Mouse (Mus musculus): Measurements from ENCODE around the gene Mfng. TPM values are rescaled to one million over a fixed set of nuclear protein-coding genes. Genes with fewer than 3 reads are reported as not detected.
A peak's percentile ranks its signal among the peaks of the same experiment; 100 is the strongest.

Mfng gene
- polyA plus RNA-seq, 1 experiment = 4.4 TPM

DNA sequence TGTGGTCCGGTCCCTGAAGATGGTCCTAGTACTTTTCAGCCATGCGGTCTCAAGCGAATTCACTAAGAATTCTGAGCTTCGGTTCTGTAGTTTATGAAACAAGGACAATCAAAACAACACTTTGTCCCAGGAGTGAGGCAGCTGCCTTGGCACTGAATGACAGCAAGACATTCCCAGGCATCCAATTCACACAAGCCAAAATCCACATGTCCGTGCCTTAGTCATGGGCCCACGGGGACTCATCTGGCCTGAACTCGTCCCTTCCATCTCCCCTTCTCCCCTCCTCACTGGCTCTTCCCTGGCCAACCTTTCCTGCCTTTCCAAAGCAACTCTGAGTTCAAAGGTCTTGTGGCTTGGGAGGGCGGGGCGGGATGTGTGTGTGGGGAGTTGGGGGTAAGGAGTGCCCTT lies 13.1 kb upstream of the Mfng start:
- H3K36me3 ChIP-seq (ENCODE audit: control insufficient read depth, insufficient read depth, low read length, poor library complexity, severe bottlenecking) = no peaks in the 10 kb centered on the region
- peaks cover 8% of the 10 kb centered on the region for H3K4me1 ChIP-seq (ENCODE audit: control insufficient read depth, insufficient read depth, low read length)
- TF ChIP-seq POLR2A (IDR thresholded peaks at IDR 0.05; ENCODE audit: insufficient read depth, low read length) (no peak), CTCF (IDR thresholded peaks at IDR 0.05; ENCODE audit: low read depth, low read length) (no peak), EP300 (IDR thresholded peaks at IDR 0.05; ENCODE audit: insufficient read depth, low read depth, low read length) (no peak)
- no peak overlapping the region for H3K9ac ChIP-seq (ENCODE audit: low read depth, poor library complexity, severe bottlenecking)
- H3K27ac ChIP-seq (ENCODE audit: insufficient read depth, low read length) = peak overlapping the region; percentile 38
- no peak overlapping the region for H3K4me3 ChIP-seq (ENCODE audit: low read depth, low read length)
- no peaks in the 10 kb centered on the region for H3K27me3 ChIP-seq (ENCODE audit: control insufficient read depth, insufficient read depth, low read length, poor library complexity, severe bottlenecking)
- H3K9me3 ChIP-seq (replicated peaks; ENCODE audit: control insufficient read depth, insufficient read depth, low read length, poor library complexity, severe bottlenecking) = no peaks in the 10 kb centered on the region

DNA sequence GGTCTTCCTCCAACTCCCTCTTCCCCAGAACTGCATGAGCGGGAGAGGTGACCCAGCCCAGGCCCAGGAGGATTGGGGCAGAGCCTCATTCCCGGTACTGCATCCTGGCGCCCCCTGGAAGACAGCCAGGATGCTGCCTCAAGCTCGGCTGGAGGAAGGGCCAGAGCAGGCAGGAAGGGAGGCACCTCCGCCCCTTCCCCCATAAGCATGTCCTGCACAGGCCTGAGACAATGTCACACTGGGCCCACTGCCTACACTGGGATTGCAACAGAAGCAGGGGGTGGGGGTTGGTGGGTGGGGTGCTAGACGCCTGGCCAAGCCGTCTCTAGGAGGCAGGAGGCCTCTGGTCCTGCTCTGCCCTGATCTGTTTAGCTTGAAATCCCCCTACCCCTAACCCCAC lies 12.7 kb upstream of the Mfng start:
- H3K9ac ChIP-seq (ENCODE audit: low read depth, poor library complexity, severe bottlenecking) = no peak overlapping the region
- H3K4me3 ChIP-seq (ENCODE audit: low read depth, low read length) = no peak overlapping the region
- no peaks in the 10 kb centered on the region for H3K36me3 ChIP-seq (ENCODE audit: control insufficient read depth, insufficient read depth, low read length, poor library complexity, severe bottlenecking)
- TF ChIP-seq POLR2A (IDR thresholded peaks at IDR 0.05; ENCODE audit: insufficient read depth, low read length) = no peak
- TF ChIP-seq CTCF (IDR thresholded peaks at IDR 0.05; ENCODE audit: low read depth, low read length) = no peak
- no peak for TF ChIP-seq EP300 (IDR thresholded peaks at IDR 0.05; ENCODE audit: insufficient read depth, low read depth, low read length)
- H3K9me3 ChIP-seq (replicated peaks; ENCODE audit: control insufficient read depth, insufficient read depth, low read length, poor library complexity, severe bottlenecking) = no peaks in the 10 kb centered on the region
- H3K27me3 ChIP-seq (ENCODE audit: control insufficient read depth, insufficient read depth, low read length, poor library complexity, severe bottlenecking) = no peaks in the 10 kb centered on the region
- peaks cover 8% of the 10 kb centered on the region for H3K4me1 ChIP-seq (ENCODE audit: control insufficient read depth, insufficient read depth, low read length)
- peak overlapping the region; percentile 38 for H3K27ac ChIP-seq (ENCODE audit: insufficient read depth, low read length)

DNA sequence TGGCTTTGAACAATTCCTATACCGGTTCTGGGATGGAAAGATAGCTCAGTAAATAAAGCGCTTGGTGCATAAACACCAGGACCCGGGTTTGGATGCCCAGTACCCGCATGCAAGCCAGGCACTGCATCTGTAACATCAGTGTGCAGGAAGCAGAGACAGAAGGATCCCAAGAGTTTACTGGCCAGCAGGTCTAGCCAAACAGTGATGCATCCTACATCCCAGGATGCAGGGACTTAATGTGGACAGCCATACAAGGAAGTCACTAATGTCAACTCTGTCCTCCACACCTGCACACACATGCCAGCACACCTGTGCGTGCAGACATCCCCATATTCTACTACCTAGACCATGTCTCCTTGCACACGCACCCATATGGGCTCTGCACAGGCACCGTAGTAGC lies 12.0 kb upstream of the Mfng start:
- Histone ChIP-seq H3K27ac (ENCODE audit: insufficient read depth, low read length) (no peak overlapping the region), H3K4me1 (ENCODE audit: control insufficient read depth, insufficient read depth, low read length) (peaks cover 8% of the 10 kb centered on the region), H3K9ac (ENCODE audit: low read depth, poor library complexity, severe bottlenecking) (no peak overlapping the region), H3K27me3 (ENCODE audit: control insufficient read depth, insufficient read depth, low read length, poor library complexity, severe bottlenecking) (no peaks in the 10 kb centered on the region), H3K4me3 (ENCODE audit: low read depth, low read length) (no peak overlapping the region), H3K36me3 (ENCODE audit: control insufficient read depth, insufficient read depth, low read length, poor library complexity, severe bottlenecking) (no peaks in the 10 kb centered on the region), H3K9me3 (replicated peaks; ENCODE audit: control insufficient read depth, insufficient read depth, low read length, poor library complexity, severe bottlenecking) (no peaks in the 10 kb centered on the region)
- TF ChIP-seq CTCF (IDR thresholded peaks at IDR 0.05; ENCODE audit: low read depth, low read length) (no peak), POLR2A (IDR thresholded peaks at IDR 0.05; ENCODE audit: insufficient read depth, low read length) (no peak), EP300 (IDR thresholded peaks at IDR 0.05; ENCODE audit: insufficient read depth, low read depth, low read length) (no peak)

GRCm38 (mm10) chr15:78784520-78784919 lies 11.2 kb upstream of the Mfng start:
- Histone ChIP-seq H3K4me1 (ENCODE audit: control insufficient read depth, insufficient read depth, low read length) (peaks cover 8% of the 10 kb centered on the region), H3K9me3 (replicated peaks; ENCODE audit: control insufficient read depth, insufficient read depth, low read length, poor library complexity, severe bottlenecking) (no peaks in the 10 kb centered on the region), H3K27ac (ENCODE audit: insufficient read depth, low read length) (no peak overlapping the region), H3K9ac (ENCODE audit: low read depth, poor library complexity, severe bottlenecking) (no peak overlapping the region), H3K27me3 (ENCODE audit: control insufficient read depth, insufficient read depth, low read length, poor library complexity, severe bottlenecking) (no peaks in the 10 kb centered on the region), H3K4me3 (ENCODE audit: low read depth, low read length) (no peak overlapping the region), H3K36me3 (ENCODE audit: control insufficient read depth, insufficient read depth, low read length, poor library complexity, severe bottlenecking) (no peaks in the 10 kb centered on the region)
- TF ChIP-seq EP300 (IDR thresholded peaks at IDR 0.05; ENCODE audit: insufficient read depth, low read depth, low read length) (no peak), POLR2A (IDR thresholded peaks at IDR 0.05; ENCODE audit: insufficient read depth, low read length) (no peak), CTCF (IDR thresholded peaks at IDR 0.05; ENCODE audit: low read depth, low read length) (no peak)

DNA sequence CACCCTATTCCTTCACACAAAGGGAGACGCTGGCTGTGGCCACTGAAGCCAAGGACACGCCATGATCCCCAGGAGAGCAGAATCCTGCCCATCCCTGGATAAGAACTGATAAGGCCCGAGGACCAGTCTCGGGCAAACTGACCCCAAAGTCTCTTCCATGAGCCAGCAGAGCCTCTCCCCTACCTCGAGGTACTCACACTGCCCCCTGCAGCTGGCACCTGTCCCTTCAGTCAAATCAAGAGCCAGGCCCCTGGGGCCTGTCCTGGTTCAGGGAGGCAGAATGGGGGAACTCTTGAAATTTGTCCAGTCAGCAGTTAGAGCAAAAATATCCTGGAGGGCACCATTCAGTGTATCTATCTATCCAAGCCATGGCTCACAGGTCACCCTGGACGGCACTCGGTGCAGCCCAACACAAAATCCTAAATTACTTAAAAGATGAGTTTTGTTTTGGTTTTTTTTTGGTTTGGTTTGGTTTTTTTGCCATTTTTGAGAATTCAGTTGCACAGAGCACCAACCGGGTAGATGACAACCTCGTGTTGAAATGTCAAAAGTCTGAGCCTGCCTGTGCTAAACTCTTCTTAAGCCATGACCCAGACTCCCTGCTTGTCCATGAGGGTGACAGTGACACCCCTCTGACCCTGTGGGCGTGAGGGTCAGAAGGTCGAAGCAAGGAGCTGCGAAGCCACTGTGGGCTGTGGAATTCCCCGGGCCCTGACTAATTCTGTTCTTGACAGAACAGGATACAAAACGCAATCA lies 9.3 kb upstream of the Mfng start:
- peaks cover 11% of the 10 kb centered on the region for H3K4me1 ChIP-seq (ENCODE audit: control insufficient read depth, insufficient read depth, low read length)
- no peaks in the 10 kb centered on the region for H3K9me3 ChIP-seq (replicated peaks; ENCODE audit: control insufficient read depth, insufficient read depth, low read length, poor library complexity, severe bottlenecking)
- TF ChIP-seq CTCF (IDR thresholded peaks at IDR 0.05; ENCODE audit: low read depth, low read length) = peak; percentile 24
- no peak for TF ChIP-seq POLR2A (IDR thresholded peaks at IDR 0.05; ENCODE audit: insufficient read depth, low read length)
- H3K4me3 ChIP-seq (ENCODE audit: low read depth, low read length) = no peak overlapping the region
- H3K27ac ChIP-seq (ENCODE audit: insufficient read depth, low read length) = no peak overlapping the region
- H3K36me3 ChIP-seq (ENCODE audit: control insufficient read depth, insufficient read depth, low read length, poor library complexity, severe bottlenecking) = no peaks in the 10 kb centered on the region
- H3K27me3 ChIP-seq (ENCODE audit: control insufficient read depth, insufficient read depth, low read length, poor library complexity, severe bottlenecking) = no peaks in the 10 kb centered on the region
- H3K9ac ChIP-seq (ENCODE audit: low read depth, poor library complexity, severe bottlenecking) = no peak overlapping the region

GRCm38 (mm10) chr15:78780908-78781307 lies 7.6 kb upstream of the Mfng start:
- H3K9ac ChIP-seq (ENCODE audit: low read depth, poor library complexity, severe bottlenecking) = no peak overlapping the region
- no peaks in the 10 kb centered on the region for H3K27me3 ChIP-seq (ENCODE audit: control insufficient read depth, insufficient read depth, low read length, poor library complexity, severe bottlenecking)
- no peak for TF ChIP-seq CTCF (IDR thresholded peaks at IDR 0.05; ENCODE audit: low read depth, low read length)
- TF ChIP-seq EP300 (IDR thresholded peaks at IDR 0.05; ENCODE audit: insufficient read depth, low read depth, low read length) = no peak
- no peak for TF ChIP-seq POLR2A (IDR thresholded peaks at IDR 0.05; ENCODE audit: insufficient read depth, low read length)
- no peak overlapping the region for H3K27ac ChIP-seq (ENCODE audit: insufficient read depth, low read length)
- H3K4me1 ChIP-seq (ENCODE audit: control insufficient read depth, insufficient read depth, low read length) = peaks cover 7% of the 10 kb centered on the region
- no peaks in the 10 kb centered on the region for H3K9me3 ChIP-seq (replicated peaks; ENCODE audit: control insufficient read depth, insufficient read depth, low read length, poor library complexity, severe bottlenecking)
- no peak overlapping the region for H3K4me3 ChIP-seq (ENCODE audit: low read depth, low read length)
- H3K36me3 ChIP-seq (ENCODE audit: control insufficient read depth, insufficient read depth, low read length, poor library complexity, severe bottlenecking) = no peaks in the 10 kb centered on the region
